Mouse (Mus musculus) liver, postnatal 0 days (tissue): ENCODE measurements around the gene Bcl7c.

Experiments used
- CTCF ChIP-seq: sonication (generic); IDR thresholded peaks from 2 replicates; pipeline ENCODE4 v1.5.1; 2016; ENCODE audit warnings: antibody characterized with exemption, low read depth
- EP300 ChIP-seq: IDR thresholded peaks from 2 replicates; pipeline ENCODE4 v1.6.1; 2016; ENCODE audit warnings: antibody characterized with exemption, low read depth, mild to moderate bottlenecking

- peak; percentile 71 for TF ChIP-seq CTCF
- TF ChIP-seq EP300, result no peak
These were observed at the start of gene Bcl7c for GRCm38 (mm10) chr7:127708207-127709078.
